Mouse (Mus musculus) cerebellum, adult (tissue): Measurements from ENCODE around the gene Gins1.

Experiments used
- ATAC-seq: cut with Nextera tagmentation; 2 replicates; pipeline ENCODE4 v1.9.2; 2017; ENCODE audit warnings: mild to moderate bottlenecking, moderate library complexity, mixed read lengths; ENCODE audit not compliant: insufficient number of reproducible peaks, low FRiP score, low TSS enrichment

Gins1 gene

GRCm38 (mm10) chr2:150904936-150905450, at the start of gene Gins1:
Gene Gins1, plus strand, starts transcription at chr2:150905400.
- no peak; the same call in 1 of the 2 replicates for ATAC-seq

- ATAC-seq: no peak
Measured at GRCm38 (mm10) chr2:150858724-150859487, 46.3 kb upstream of the Gins1 start.

- ATAC-seq: no peak
Measured at GRCm38 (mm10) chr2:150859709-150860470, 45.3 kb upstream of the Gins1 start.

- ATAC-seq: no peak
Measured at GRCm38 (mm10) chr2:150861128-150861527, 44.1 kb upstream of the Gins1 start.

- ATAC-seq: no peak
Measured at GRCm38 (mm10) chr2:150867021-150867420, 38.2 kb upstream of the Gins1 start.

GRCm38 (mm10) chr2:150869446-150869845, 35.8 kb upstream of the Gins1 start:
- ATAC-seq: no peak

- peak; percentile 36; the same call in 1 of the 2 replicates for ATAC-seq
Measured at GRCm38 (mm10) chr2:150874508-150874907, 30.7 kb upstream of the Gins1 start.

- ATAC-seq: no peak
Measured at GRCm38 (mm10) chr2:150875226-150875625, 30.0 kb upstream of the Gins1 start.

GRCm38 (mm10) chr2:150877561-150877960, 27.6 kb upstream of the Gins1 start:
- no peak for ATAC-seq

GRCm38 (mm10) chr2:150884075-150884778, 21.0 kb upstream of the Gins1 start:
- peak; percentile 43; the same call in 1 of the 2 replicates for ATAC-seq

GRCm38 (mm10) chr2:150884779-150885110, 20.5 kb upstream of the Gins1 start:
- peak; percentile 15; the same call in 1 of the 2 replicates for ATAC-seq

GRCm38 (mm10) chr2:150885814-150886213, 19.4 kb upstream of the Gins1 start:
- no peak for ATAC-seq

- no peak for ATAC-seq
Measured at GRCm38 (mm10) chr2:150886315-150886714, 18.9 kb upstream of the Gins1 start.

- ATAC-seq: no peak
Measured at GRCm38 (mm10) chr2:150887370-150887769, 17.8 kb upstream of the Gins1 start.

GRCm38 (mm10) chr2:150894617-150895267, 10.5 kb upstream of the Gins1 start:
- ATAC-seq: no peak

- no peak for ATAC-seq
Measured at GRCm38 (mm10) chr2:150895691-150896252, 9.4 kb upstream of the Gins1 start.

- no peak for ATAC-seq
Measured at GRCm38 (mm10) chr2:150900341-150900740, 4.9 kb upstream of the Gins1 start.

GRCm38 (mm10) chr2:150902347-150902746, 2.9 kb upstream of the Gins1 start:
- ATAC-seq: no peak

GRCm38 (mm10) chr2:150904272-150904935, 796 bp upstream of the Gins1 start, which contains the start of gene Abhd12:
Gene Abhd12, minus strand, starts transcription at chr2:150904741.
- ATAC-seq: peak; percentile 96
